Mouse (Mus musculus) adrenal gland, adult (tissue): ENCODE data around the gene Klhdc8a.

Source experiments
- DNase-seq, 2 experiments: peaks; one replicate each; pipeline ENCODE4 v3.0.0; 2022 to 2023; ENCODE audit warnings: low spot score in 1 of 2; ENCODE audit not compliant: inconsistent age in 2 of 2

The Klhdc8a gene

DNA sequence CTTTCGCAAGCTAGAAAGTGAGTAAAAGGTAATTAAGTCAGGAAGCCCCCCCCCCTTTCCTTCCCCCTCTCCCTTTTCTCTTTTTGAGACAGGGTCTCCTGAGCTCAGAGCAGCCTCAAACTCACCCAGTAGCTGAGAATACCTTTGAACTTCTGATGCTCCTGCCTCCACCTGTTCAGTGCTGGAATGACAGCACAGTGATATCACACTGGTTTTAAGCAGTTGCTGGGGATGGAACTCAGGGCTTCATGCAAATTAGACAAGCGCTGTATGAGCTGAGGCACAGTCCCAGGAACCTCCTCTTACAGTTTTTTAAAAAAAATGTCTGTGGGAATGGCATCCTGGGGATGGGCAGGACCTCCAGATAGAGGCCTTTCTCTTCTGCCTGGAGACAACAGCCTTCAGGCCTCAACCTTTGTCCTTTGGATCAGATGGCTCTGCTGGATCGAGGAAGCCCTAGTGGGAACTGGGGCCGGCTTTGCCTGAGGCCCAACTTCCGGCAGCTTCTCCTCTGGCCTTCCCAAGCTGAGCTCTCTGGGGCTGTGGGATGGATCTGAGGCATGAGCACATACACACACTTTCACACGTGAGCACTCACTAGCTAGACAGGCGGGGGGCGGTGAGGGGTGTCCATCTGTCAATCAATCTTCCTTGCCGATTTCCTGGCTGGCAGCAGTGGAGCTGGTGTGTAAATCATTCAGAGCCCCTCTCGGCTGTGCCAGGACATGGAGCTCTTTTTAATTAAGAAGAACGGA lies 7.3 kb upstream of the Klhdc8a start:
- peak in 1 of 2 experiments; percentile 53 for DNase-seq

DNA sequence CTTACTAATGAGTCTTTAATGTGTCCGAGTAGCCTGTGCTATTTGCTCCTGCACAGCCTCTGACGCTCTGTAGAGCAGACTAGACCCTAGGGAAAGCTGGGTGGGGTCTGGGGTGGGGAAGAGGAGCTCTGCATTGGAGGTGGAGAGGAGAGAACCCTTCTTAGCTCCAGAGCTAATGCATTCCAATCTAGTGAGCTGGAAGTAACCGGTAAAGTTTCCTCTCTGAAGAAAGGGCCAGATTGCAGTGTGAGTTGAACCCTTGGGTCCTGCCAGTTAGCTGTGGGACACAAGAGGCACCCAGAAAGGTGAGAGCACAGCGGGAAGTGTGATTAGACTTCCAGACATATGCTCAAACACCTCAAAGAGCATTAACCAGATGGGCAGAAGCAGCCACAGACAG lies 6.7 kb upstream of the Klhdc8a start:
- peak in 1 of 2 experiments; percentile 44 for DNase-seq

DNA sequence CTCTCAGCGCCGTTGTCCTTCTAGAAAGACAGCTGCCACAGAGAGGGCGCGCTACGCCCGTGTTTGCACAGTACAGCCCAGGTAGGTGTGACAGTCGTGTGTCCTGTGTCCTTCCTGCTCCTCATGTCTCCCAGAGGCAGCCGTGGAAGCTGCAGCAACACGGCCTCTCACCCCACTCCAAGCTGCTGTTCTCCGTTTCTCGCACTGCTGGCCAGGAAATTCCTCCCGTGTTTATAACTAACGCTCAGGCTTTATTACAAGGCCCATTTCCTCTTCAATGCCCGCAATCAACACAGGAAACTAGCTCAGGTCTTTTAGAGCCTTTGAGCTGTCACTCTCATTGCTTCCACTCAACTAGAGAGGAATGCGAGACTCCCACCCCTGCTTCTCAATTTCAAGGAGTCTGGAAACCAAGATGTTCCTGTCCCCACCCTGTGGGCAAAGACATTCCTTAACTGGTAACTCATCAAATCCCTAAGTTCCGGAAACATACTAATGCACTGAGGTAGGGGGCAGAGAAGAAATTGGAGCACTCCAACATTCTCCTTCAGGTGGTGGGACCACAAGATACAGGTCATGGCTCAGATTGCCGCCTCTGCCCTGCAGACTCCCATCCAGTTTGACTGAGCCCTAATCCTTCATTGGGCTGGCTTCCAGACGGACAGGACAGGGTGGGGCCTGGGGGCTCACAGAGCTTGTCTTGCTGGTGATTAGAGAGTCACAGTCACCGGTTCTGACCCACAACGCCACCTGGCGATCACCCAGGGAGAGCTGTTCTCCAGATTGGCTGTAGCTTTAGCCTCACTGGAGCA lies 5.9 kb upstream of the Klhdc8a start:
- peak; percentile 59 to 76 for DNase-seq

DNA sequence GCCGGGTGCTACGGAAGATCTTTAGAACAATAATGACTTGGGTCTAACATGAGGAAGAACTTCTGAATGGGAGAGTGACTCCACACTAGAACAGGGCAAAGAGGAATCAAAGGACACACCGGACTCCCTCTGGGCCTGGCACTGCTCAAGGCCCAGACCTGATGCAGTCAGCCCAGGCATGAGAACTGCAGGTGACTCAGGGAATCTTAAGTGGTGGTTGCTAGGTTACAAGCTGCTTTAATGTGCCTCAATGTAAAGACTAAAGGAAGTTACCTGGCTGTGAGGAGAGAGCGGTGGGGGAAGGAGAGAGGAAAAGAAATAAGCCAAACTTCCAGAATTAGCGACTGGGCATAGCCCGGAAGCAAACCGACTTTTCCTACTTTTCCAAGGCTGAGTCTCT lies 2.9 kb upstream of the Klhdc8a start:
- no peak for DNase-seq

DNA sequence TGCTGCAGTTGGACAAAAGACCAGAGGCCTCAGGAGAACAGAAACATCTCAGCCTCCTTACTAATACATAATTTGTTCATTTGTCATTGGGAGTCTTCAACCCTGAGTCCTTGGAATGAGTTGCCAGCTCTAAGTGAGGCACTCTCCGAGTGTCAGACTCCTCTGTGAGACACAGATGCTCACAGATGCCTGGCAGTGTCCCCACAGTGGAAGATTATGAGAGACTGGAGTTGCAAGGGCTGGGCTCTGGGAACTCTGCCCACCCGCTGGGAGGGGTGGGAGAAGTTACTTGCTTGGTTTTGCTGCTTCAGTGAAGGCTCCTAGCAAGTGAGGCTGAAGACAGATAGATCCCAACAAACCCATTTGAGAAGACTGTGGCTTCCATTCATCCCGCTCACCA lies 2.4 kb upstream of the Klhdc8a start:
- peak; percentile 73 to 86 for DNase-seq

DNA sequence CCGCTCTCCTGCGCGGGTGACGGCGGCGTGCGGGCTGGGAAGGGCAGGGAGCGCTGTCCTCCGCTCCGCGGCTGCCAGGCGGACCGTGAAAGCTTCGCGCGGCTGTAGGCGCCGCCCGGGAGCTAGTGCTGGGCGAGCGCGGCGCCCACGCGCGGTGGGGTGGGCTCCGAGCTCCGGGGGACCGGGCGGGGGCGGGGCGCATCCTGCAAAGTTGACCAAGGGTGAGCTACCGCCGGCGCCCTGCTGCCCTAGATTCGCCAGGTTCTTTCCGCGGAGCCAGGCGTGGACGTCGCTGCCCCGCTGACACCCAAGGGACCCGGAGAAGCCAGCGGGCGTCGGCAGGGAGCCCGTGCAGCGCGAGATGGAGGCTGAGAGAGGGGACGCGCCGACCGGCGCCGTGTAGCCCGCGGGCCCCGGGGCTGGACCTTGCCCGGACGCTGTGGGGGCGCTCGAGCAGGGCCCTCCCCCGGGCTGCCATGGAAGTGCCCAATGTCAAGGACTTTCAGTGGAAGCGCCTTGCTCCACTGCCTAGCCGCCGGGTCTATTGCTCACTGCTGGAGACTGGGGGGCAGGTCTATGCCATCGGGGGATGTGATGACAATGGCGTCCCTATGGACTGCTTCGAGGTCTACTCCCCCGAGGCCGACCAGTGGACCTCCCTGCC lies 507 bp downstream of the Klhdc8a start:
- DNase-seq: peak; percentile 75 to 91

DNA sequence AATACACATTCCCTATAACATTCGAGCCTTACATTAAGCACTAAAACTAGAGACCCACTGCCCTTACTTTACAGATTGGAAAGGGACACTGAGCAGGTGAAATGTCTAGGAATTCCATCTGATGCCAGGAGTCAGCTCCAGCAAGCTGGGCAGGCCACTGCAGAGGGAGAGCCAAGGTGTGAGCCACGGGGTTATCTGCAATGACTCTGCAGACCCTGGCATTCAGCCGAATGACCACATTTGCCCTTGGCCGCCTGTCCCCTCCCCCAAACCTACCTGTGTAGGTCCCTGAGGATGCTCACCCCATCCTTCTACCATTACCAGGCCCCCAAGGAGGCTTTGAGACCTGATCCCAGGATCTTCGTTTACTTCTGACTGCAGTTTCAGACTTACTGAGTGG lies 1.3 kb downstream of the Klhdc8a start:
- DNase-seq: peak; percentile 82 to 88

DNA sequence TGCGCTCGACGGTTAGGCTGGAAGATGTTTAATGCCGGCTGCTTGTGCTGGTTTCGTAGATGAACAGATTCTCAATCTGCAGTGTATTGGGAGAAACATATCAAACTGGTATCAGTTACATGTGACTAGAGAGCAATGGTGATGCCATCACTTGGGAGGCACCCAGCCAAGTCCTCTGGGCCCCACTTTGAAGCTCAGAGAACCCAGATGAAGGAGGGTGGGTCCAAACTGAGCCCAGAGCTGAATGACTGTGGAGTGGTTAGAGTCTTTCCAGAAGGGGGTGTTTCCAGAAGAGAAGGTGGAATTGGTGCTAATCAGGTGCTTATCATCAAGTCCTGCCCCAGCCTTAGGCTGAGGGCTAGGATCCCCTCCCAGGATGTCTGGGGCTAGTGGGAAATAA lies 2.8 kb downstream of the Klhdc8a start:
- peak; percentile 64 to 72 for DNase-seq

DNA sequence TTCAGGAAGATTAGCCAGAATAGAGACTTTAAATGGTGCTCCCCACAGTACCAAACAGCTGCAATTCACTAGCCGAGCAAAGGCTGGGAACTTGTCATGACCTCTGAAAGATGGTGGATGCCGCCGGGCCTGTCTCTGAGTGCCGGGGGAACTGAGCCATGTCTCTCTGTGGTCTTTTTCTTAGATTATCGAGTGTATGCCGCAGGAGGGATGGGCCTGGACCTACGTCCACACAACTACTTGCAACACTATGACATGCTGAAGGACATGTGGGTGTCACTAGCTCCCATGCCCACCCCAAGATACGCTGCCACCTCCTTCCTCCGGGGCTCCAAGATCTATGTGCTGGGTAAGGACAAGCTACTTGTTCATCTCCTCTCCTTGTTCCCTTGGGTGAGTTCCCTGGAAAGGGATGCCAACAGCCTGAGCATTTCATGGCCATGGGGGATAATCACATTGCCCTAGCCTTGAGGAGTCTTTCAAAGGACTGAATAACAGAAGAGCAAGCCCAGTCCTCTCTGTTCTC lies 4.0 kb downstream of the Klhdc8a start:
- DNase-seq: peak; percentile 81 to 91

DNA sequence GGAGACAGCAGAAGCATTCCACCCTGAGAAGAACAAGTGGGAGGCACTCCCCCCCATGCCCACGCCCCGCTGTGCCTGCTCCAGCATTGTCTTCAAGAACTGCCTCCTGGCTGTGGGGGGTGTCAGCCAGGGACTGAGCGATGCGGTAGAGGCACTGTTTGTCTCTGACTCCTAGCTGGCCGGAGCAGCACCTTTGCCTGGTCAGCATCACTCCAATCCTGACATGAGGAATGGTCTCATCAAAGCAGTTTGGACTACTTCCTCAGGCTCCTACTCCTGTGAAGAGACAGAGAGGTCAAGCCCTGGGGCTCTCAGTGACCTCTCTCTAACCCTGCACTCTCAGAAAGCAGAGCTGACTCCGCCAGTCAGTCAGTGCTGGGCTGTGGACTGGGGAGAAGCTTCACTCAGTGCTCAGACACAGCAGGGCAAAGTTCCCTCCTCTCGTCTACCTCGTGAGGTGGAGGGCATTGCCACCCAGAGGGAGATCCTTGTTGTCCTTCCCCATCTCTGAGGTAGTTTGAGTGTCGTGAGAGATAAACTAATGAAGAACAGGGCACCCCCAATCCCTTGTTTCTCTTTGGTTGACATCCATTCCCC lies 6.3 kb downstream of the Klhdc8a start:
- DNase-seq: peak; percentile 50 to 61

DNA sequence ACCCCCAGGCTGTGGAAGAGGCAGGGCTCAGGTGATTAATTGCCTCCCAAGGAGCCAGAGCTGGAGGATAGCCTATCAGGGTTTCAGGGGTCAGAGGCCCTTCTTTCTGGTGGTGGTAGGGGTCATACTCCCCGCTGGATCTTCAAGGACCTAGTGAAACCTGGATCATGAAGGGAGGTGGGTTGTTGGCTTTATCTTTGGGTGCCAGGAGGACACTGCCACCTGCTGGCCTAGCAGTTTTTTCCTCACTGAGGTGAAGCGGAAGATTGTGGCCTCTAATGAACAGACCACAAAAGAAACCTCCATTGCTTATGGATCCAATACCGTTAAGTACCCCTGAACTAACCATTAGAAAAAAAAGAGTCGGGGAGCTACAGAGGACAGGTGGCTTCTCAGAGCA lies 7.7 kb downstream of the Klhdc8a start:
- DNase-seq: peak; percentile 74 to 91

DNA sequence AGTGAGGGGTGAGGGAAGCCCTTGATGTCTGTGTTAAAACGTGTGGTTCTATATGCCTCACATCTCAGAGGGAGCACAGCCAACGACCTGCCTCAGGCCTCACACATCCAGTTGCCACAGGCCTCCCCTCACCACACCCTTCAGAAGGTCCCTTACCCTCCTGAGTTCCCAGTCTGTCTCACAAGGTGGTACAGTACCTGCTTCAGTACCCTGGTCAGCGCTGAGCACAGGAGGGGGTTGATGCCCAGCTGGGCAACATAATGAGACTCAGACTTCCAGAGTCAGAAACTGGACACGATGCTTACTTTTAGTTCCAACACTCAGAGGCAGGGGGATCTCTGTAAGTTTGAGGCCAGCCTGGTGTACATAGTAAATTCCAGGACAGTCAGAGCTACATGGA lies 8.4 kb downstream of the Klhdc8a start:
- peak; percentile 50 to 70 for DNase-seq

DNA sequence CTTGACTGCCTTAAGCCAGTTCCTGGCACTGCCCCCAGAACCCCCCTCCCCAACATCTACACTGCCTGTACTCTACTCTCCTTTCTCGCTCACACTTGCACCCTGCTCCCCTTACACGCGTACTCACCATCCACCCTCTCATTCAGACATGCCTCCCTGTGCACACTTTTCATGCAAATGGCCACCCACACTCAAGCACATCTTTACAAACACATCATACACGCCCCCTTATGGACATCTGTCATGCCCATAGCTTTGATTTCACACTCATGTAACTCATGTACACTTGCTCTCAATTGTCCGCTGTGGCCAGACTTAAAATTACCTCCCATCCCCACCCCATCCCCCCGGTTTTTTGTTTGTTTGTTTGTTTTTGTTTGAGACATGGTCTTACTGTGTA lies 9.5 kb downstream of the Klhdc8a start:
- no peak for DNase-seq

DNA sequence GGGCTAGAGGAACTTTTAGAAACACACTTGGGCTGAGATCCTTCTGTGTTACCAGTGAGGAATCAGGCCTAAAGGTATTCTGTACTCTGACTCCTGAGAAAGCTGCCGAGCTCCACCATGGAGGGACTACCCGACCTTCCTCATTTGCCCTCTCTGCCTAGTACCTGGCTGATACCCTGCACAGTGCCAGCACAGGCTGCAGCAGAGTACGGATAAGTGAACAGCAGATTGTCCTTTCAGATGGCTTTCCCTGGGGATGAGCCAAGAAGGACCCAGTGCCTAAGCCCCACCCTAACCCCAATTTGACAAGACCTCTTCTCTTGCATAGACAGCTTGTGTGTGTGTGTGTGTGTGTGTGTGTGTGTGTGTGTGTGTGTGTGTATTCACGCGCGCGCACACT lies 10.2 kb downstream of the Klhdc8a start:
- peak in 1 of 2 experiments; percentile 51 for DNase-seq

DNA sequence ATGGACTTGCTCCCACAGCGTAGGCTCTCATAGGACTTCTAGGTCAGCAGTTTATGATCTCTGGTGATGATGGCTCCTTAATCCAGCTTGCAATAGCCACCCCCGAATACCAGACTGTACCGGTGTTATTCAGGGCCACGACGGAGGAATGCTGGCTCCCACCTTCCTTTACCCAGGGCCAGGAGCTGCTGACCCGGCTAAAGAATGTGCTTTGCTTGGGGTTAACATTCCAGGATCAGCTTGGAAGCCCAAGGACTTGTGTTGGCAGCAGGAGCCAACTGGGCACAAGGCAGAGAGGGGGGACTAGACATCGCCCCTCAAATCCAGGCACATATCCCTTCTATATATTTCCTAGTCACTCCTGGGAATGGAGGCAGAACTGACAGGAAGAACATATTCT lies 12.3 kb downstream of the Klhdc8a start:
- no peak for DNase-seq

DNA sequence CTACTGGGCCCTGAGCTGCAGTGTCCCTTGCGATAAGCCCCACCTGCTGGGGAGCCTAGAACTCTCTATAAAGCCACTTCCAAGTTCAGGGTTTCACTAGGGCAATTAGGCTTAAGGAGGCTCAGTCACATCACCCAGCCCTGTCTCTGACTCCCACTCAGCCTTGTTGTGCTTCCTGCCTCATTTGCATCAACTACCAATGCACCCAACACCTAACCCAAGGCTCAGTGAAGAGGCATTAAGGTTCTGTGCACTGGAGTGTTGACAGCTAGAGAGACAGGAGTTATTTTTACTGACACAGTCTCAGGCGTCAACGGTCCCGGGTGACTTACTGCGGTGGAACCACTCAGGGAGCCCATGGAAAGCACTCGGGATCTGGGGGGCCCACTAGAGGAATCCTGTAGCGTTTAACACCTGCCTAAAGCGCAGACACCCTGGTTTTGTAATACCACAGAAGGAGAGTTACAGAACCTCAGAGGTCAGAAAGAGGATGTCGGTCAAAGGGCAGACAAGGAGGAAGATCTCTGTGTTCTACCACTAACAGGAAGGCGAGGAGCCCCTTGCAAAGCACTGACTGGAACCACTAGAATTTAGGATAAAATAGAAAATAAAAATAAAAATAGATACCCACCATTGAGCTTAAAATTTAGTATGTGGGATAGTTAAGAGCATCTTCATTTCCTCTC lies 12.9 kb downstream of the Klhdc8a start:
- DNase-seq: no peak

DNA sequence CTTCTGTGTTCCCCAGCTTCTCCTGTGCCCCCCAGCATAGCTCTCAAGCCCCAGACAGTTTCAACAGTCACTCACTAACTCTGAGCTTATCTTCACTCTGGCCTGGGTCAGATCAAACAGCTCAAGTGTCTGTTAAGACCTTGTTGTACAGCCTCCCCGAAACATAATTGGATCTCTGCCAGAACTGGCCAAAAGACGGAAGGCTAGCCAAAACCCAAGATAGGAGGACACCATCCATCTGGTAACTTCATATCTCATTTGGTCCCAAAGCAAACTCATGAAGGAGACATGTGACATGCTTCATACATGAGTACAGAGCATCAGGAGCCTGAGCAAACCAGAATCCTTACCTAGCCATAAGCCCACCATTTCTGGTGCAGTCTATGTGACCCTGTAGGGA lies 13.6 kb downstream of the Klhdc8a start:
- peak in 1 of 2 experiments; percentile 74 for DNase-seq

DNA sequence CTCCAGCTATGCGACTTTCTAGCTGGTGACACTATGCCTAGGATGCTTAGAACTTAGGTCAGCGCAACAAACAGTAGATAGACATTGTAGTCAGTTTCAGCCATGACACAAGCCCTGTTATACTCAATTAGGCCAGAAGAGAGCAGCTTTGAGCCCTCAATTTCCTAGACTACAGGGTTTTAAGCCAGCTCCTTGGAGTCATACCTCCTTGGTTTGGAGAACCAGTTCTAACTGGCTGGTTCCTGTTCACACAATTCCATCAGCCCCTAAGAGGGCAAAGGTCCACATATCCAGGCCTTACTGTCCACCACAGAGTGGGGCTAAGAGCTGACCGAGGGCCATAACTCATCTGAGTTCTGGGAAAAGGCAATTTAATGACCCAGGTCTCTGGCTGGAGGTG lies 14.3 kb downstream of the Klhdc8a start:
- peak in 1 of 2 experiments; percentile 88 for DNase-seq

DNA sequence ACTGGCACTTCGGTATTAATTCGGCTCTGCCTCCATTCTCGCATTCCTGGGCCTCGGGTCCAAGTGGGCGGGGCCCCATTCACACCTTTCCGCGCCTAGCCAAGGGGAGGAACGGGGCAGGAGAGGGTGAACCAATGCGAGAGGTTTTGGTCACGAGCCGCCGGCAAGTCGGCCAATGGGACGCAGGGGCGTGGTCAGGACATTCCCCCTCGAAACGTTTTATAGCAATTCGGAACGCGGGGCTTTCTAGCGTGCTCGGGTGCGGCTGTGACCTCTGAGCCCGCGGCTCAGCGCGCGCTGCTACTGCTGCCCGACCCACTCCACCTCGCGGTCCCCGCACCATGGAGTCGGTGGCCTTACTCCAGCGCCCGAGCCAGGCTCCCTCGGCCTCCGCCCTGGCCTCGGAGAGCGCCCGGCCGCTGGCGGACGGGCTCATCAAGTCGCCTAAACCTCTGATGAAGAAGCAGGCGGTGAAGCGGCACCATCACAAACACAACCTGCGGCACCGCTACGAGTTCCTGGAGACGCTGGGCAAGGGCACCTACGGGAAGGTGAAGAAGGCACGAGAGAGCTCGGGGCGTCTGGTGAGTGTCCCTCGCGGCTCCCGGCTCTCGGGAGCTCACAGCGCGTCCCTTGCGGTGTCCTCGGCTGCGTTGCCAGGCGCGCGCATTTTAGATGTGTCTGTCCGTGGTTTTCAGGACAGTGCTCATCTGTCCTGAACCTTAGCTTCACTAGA lies 17.6 kb downstream of the Klhdc8a start, which contains the start of gene Nuak2:
Gene Nuak2, plus strand, starts transcription at position 238 of the 736 bp plus-strand sequence.
- DNase-seq: peak; percentile 90 to 96

DNA sequence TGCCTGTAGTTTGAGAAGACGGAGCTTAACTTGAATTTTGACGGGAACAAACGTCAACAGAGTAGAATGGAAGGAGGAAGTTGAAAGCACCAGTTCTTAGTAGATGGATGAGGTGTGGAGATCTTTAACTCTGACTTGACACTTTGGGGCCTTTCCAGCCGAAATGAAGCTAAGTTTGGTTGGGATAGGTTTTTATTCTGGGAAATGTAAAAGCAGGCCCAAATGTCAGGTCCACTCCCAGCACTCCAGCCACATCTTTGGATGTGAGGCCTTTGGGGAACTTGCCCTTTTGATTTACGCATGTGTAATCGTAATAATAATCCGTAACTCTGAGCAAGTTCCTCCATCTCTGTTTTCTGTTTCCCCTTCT lies 18.2 kb downstream of the Klhdc8a start:
- DNase-seq: no peak
